Mouse (Mus musculus) kidney, postnatal 10 days (tissue): ENCODE results near the gene Slc23a2.

ENCODE experiments used
- DNase-seq: peaks from one replicate; pipeline ENCODE4 v3.0.0; 2021; ENCODE audit warnings: mixed read lengths

Gene Slc23a2

GRCm38 (mm10) chr2:132134758-132135157 lies 10.2 kb downstream of the Slc23a2 start:
- DNase-seq: no peak

- DNase-seq: no peak
Observed at GRCm38 (mm10) chr2:132133436-132133835, 11.5 kb downstream of the Slc23a2 start.

GRCm38 (mm10) chr2:132131266-132131665 lies 13.6 kb downstream of the Slc23a2 start:
- DNase-seq: peak; percentile 75

- no peak for DNase-seq
Observed at GRCm38 (mm10) chr2:132129980-132130379, 14.9 kb downstream of the Slc23a2 start.

GRCm38 (mm10) chr2:132129247-132129646 lies 15.7 kb downstream of the Slc23a2 start:
- DNase-seq: no peak

- no peak for DNase-seq
Observed at GRCm38 (mm10) chr2:132127904-132128303, 17.0 kb downstream of the Slc23a2 start.

GRCm38 (mm10) chr2:132126292-132126691 lies 18.6 kb downstream of the Slc23a2 start:
- DNase-seq: no peak

- no peak for DNase-seq
Observed at GRCm38 (mm10) chr2:132123063-132123462, 21.8 kb downstream of the Slc23a2 start.

- DNase-seq: no peak
Observed at GRCm38 (mm10) chr2:132121050-132121449, 23.9 kb downstream of the Slc23a2 start.

GRCm38 (mm10) chr2:132118646-132119045 lies 26.3 kb downstream of the Slc23a2 start:
- DNase-seq: no peak

- no peak for DNase-seq
Observed at GRCm38 (mm10) chr2:132115936-132116335, 29.0 kb downstream of the Slc23a2 start.

GRCm38 (mm10) chr2:132115344-132115743 lies 29.6 kb downstream of the Slc23a2 start:
- DNase-seq: no peak

- no peak for DNase-seq
Observed at GRCm38 (mm10) chr2:132113962-132114759, 30.7 kb downstream of the Slc23a2 start.

GRCm38 (mm10) chr2:132112319-132112718 lies 32.6 kb downstream of the Slc23a2 start:
- no peak for DNase-seq

- DNase-seq: no peak
Observed at GRCm38 (mm10) chr2:132111905-132112304, 33.0 kb downstream of the Slc23a2 start.

- DNase-seq: peak; percentile 76
Observed at GRCm38 (mm10) chr2:132111266-132111665, 33.6 kb downstream of the Slc23a2 start.

GRCm38 (mm10) chr2:132110702-132111101 lies 34.2 kb downstream of the Slc23a2 start:
- no peak for DNase-seq

GRCm38 (mm10) chr2:132108988-132109387 lies 35.9 kb downstream of the Slc23a2 start:
- no peak for DNase-seq

- DNase-seq: peak; percentile 71
Observed at GRCm38 (mm10) chr2:132107611-132108010, 37.3 kb downstream of the Slc23a2 start.

GRCm38 (mm10) chr2:132106069-132106468 lies 38.8 kb downstream of the Slc23a2 start:
- DNase-seq: peak; percentile 34

- DNase-seq: peak; percentile 30
Observed at GRCm38 (mm10) chr2:132103265-132103664, 41.6 kb downstream of the Slc23a2 start.

- DNase-seq: no peak
Observed at GRCm38 (mm10) chr2:132102505-132103130, 42.3 kb downstream of the Slc23a2 start.

GRCm38 (mm10) chr2:132098942-132099672 lies 45.8 kb downstream of the Slc23a2 start:
- DNase-seq: no peak

GRCm38 (mm10) chr2:132098365-132098764 lies 46.5 kb downstream of the Slc23a2 start:
- no peak for DNase-seq
